Mouse (Mus musculus) heart, embryonic 11.5 days (tissue): Measurements from ENCODE around the gene Abca12. TPM values are rescaled to one million over a fixed set of nuclear protein-coding genes. Genes with fewer than 3 reads are reported as not detected.

Experiments
- ATAC-seq: fragments of 200-750 bp; cut with Nextera tagmentation; replicated peaks from 2 replicates; pipeline ENCODE4 v1.8.0; 2017; ENCODE audit warnings: moderate library complexity; ENCODE audit not compliant: insufficient number of reproducible peaks, low FRiP score, low TSS enrichment
- H3K27ac ChIP-seq: fragments of 300-500 bp; sonication (generic); 2 replicates; pipeline ENCODE4 v1.5.1; 2014; ENCODE audit warnings: mild to moderate bottlenecking, low read depth, low read length
- H3K27me3 ChIP-seq: fragments of 300-500 bp; sonication (generic); 2 replicates; pipeline ENCODE4 v1.6.1; 2014; ENCODE audit warnings: mild to moderate bottlenecking, low read length, mixed read lengths; ENCODE audit not compliant: control insufficient read depth, insufficient read depth
- H3K36me3 ChIP-seq: fragments of 300-500 bp; sonication (generic); 2 replicates; pipeline ENCODE4 v1.6.1; 2014; ENCODE audit warnings: mild to moderate bottlenecking, low read length, moderate library complexity, mixed read lengths; ENCODE audit not compliant: control insufficient read depth, insufficient read depth
- H3K4me1 ChIP-seq: fragments of 300-500 bp; sonication (generic); 2 replicates; pipeline ENCODE4 v1.6.1; 2014; ENCODE audit warnings: low read length; ENCODE audit not compliant: control insufficient read depth, insufficient read depth
- H3K4me2 ChIP-seq: fragments of 300-500 bp; sonication (generic); 2 replicates; pipeline ENCODE4 v1.6.1; 2014; ENCODE audit warnings: mild to moderate bottlenecking, moderate library complexity
- H3K4me3 ChIP-seq: fragments of 300-500 bp; sonication (generic); 2 replicates; pipeline ENCODE4 v1.5.1; 2014; ENCODE audit warnings: low read depth, low read length
- H3K9ac ChIP-seq: fragments of 300-500 bp; sonication (generic); 2 replicates; pipeline ENCODE4 v1.6.1; 2014; ENCODE audit warnings: mild to moderate bottlenecking, low read depth, low read length, moderate library complexity
- H3K9me3 ChIP-seq: fragments of 300-500 bp; sonication (generic); replicated peaks from 2 replicates; pipeline ENCODE4 v1.6.1; 2016; ENCODE audit warnings: low read length; ENCODE audit not compliant: control insufficient read depth
- WGBS: fragments of 180-500 bp; shearing (Covaris S2); extraction: QIAGEN DNeasy Blood & Tissue Kit; methylation state at CpG from one replicate; pipeline ENCODE4 v1.1.7; 2014; ENCODE audit not compliant: insufficient replicate concordance; 5-methylcytosine and 5-hydroxymethylcytosine counted together
- polyA plus RNA-seq: library from polyadenylated mRNA; unstranded; fragments of >200 nt; fragmentation: Nextera tagmentation; extraction: Ambion mirVana; gene quantifications from 2 replicates; pipeline ENCODE4 v1.2.1, GENCODE M21; 2014

The Abca12 gene
- polyA plus RNA-seq, 1 experiment from 2014 or later, result 0.06 TPM

DNA sequence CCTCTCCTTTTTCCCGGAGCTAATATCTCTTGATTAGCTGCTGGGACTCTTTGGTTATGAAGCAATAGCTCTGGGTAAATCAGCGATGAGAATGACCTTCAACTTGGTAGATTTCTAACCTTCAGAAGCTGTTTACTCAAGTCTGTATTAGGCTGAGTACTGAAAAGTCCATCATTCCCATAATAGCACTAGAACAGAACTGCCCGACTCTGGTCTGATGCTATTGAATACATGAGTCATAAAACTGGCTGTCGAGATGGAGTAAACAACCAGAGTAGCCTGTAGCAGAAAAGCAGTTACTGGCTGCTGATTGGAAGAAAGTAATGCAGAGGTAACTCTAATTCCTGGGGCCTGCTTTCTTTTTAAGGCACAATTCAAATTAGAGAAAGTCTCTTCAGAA, 211.1 kb downstream of the Abca12 start:
- ATAC-seq, result no peak

GRCm38 (mm10) chr1:71196191-71196590, 218.5 kb downstream of the Abca12 start:
- WGBS, result 82% methylated on average over 6 of the region's 6 CpGs
- Histone ChIP-seq H3K27me3 (no peaks in the 10 kb centered on the region), H3K9me3 (peaks cover 3% of the 10 kb centered on the region; the same call in 1 of the 2 replicates), H3K36me3 (no peaks in the 10 kb centered on the region), H3K27ac (no peak overlapping the region), H3K4me2 (no peak overlapping the region), H3K4me1 (no peaks in the 10 kb centered on the region), H3K9ac (no peak overlapping the region), H3K4me3 (no peak overlapping the region)
- no peak for ATAC-seq

More for the DNA sequence above, 211.1 kb downstream of the Abca12 start:
- Histone ChIP-seq H3K9ac (no peak overlapping the region), H3K4me2 (no peak overlapping the region), H3K9me3 (no peaks in the 10 kb centered on the region), H3K27ac (no peak overlapping the region), H3K4me3 (no peak overlapping the region), H3K27me3 (no peaks in the 10 kb centered on the region), H3K4me1 (no peaks in the 10 kb centered on the region), H3K36me3 (no peaks in the 10 kb centered on the region)
- 74% methylated on average over 4 of the region's 4 CpGs for WGBS

GRCm38 (mm10) chr1:71195333-71195732, 219.4 kb downstream of the Abca12 start:
- ATAC-seq, result no peak
- WGBS, result 70% methylated on average over 4 of the region's 4 CpGs
- peaks cover 3% of the 10 kb centered on the region; the same call in 1 of the 2 replicates for H3K9me3 ChIP-seq
- H3K4me2 ChIP-seq, result no peak overlapping the region
- H3K9ac ChIP-seq, result no peak overlapping the region
- no peaks in the 10 kb centered on the region for H3K4me1 ChIP-seq
- no peak overlapping the region for H3K27ac ChIP-seq
- no peak overlapping the region for H3K4me3 ChIP-seq
- H3K27me3 ChIP-seq, result no peaks in the 10 kb centered on the region
- no peaks in the 10 kb centered on the region for H3K36me3 ChIP-seq

DNA sequence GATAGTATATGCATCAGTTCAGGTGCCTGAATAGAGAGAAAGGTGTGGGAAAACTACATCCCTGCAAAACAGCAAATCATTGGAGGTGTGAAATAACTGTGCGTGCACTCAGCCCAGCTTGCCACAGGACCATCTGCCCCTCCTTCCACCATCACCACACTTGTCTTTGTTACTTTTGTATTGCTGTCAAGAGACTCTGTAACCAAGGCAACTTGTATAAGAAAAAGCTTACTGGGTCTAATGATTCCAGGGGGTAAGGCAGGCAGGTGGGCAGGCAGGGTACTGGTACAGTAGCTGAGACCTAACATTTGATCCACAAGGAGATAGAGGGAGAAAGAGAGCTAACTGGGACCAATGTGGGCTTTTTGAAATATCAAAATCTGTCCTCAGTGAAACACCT, 220.8 kb downstream of the Abca12 start:
- no peak for ATAC-seq
- Histone ChIP-seq H3K4me2 (no peak overlapping the region), H3K36me3 (no peaks in the 10 kb centered on the region), H3K27ac (no peak overlapping the region), H3K4me3 (no peak overlapping the region), H3K9ac (no peak overlapping the region), H3K4me1 (no peaks in the 10 kb centered on the region), H3K27me3 (no peaks in the 10 kb centered on the region), H3K9me3 (peaks cover 3% of the 10 kb centered on the region; the same call in 1 of the 2 replicates)
- WGBS, result 97% methylated on average over 1 of the region's 1 CpGs

Other genes starting within 250 kb of the Abca12 start
- gene Atic, start 142.2 kb upstream of the Abca12 start, polyA plus RNA-seq, result 33.1 and 41.2 TPM in 2 replicates
- gene Fn1, start 238.3 kb upstream of the Abca12 start, polyA plus RNA-seq, result 332 and 395 TPM in 2 replicates